Mouse (Mus musculus): ENCODE results near the gene Camta1. TPM values are rescaled to one million over a fixed set of nuclear protein-coding genes. Genes with fewer than 3 reads are reported as not detected.

The Camta1 gene
- polyA plus RNA-seq, 1 experiment, result 1.8 TPM

- no peaks in the 10 kb centered on the region for H3K36me3 ChIP-seq (ENCODE audit: control insufficient read depth)
- no peaks in the 10 kb centered on the region for H3K4me1 ChIP-seq (ENCODE audit: control insufficient read depth)
- no peak for TF ChIP-seq GATA1 (IDR thresholded peaks at IDR 0.05; ENCODE audit: low read length)
- no peak for TF ChIP-seq TAL1 (IDR thresholded peaks at IDR 0.05; ENCODE audit: low read length)
- H3K27me3 ChIP-seq (ENCODE audit: control insufficient read depth), result no peaks in the 10 kb centered on the region
- no peak overlapping the region for H3K4me3 ChIP-seq (replicated peaks)
- peaks cover 19% of the 10 kb centered on the region for H3K9me3 ChIP-seq (ENCODE audit: control insufficient read depth, low read length)
Measured at GRCm38 (mm10) chr4:151483299-151483976, 378.2 kb downstream of the Camta1 start.

- Histone ChIP-seq H3K9me3 (ENCODE audit: control insufficient read depth, low read length) (peaks cover 31% of the 10 kb centered on the region), H3K36me3 (ENCODE audit: control insufficient read depth) (no peaks in the 10 kb centered on the region), H3K4me3 (replicated peaks) (no peak overlapping the region), H3K27me3 (ENCODE audit: control insufficient read depth) (no peaks in the 10 kb centered on the region), H3K4me1 (ENCODE audit: control insufficient read depth) (no peaks in the 10 kb centered on the region)
- TF ChIP-seq TAL1 (IDR thresholded peaks at IDR 0.05; ENCODE audit: low read length) (no peak), GATA1 (IDR thresholded peaks at IDR 0.05; ENCODE audit: low read length) (no peak)
Measured at GRCm38 (mm10) chr4:151480928-151481327, 380.7 kb downstream of the Camta1 start.

- TF ChIP-seq GATA1 (IDR thresholded peaks at IDR 0.05; ENCODE audit: low read length) (no peak), TAL1 (IDR thresholded peaks at IDR 0.05; ENCODE audit: low read length) (no peak)
- no peaks in the 10 kb centered on the region for H3K4me1 ChIP-seq (ENCODE audit: control insufficient read depth)
Measured at GRCm38 (mm10) chr4:151477950-151478349, 383.7 kb downstream of the Camta1 start.

GRCm38 (mm10) chr4:151474895-151475470, 386.7 kb downstream of the Camta1 start:
- TF ChIP-seq GATA1 (IDR thresholded peaks at IDR 0.05; ENCODE audit: low read length) (no peak), TAL1 (IDR thresholded peaks at IDR 0.05; ENCODE audit: low read length) (no peak)
- Histone ChIP-seq H3K27me3 (ENCODE audit: control insufficient read depth) (no peaks in the 10 kb centered on the region), H3K36me3 (ENCODE audit: control insufficient read depth) (no peaks in the 10 kb centered on the region), H3K4me1 (ENCODE audit: control insufficient read depth) (no peaks in the 10 kb centered on the region), H3K4me3 (replicated peaks) (no peak overlapping the region), H3K9me3 (ENCODE audit: control insufficient read depth, low read length) (peaks cover 41% of the 10 kb centered on the region)

More at GRCm38 (mm10) chr4:151477950-151478349, 383.7 kb downstream of the Camta1 start:
- no peak overlapping the region for H3K4me3 ChIP-seq (replicated peaks)
- H3K27me3 ChIP-seq (ENCODE audit: control insufficient read depth), result no peaks in the 10 kb centered on the region
- no peaks in the 10 kb centered on the region for H3K36me3 ChIP-seq (ENCODE audit: control insufficient read depth)
- peaks cover 52% of the 10 kb centered on the region for H3K9me3 ChIP-seq (ENCODE audit: control insufficient read depth, low read length)

GRCm38 (mm10) chr4:151471886-151472285, 389.8 kb downstream of the Camta1 start:
- Histone ChIP-seq H3K4me3 (replicated peaks) (no peak overlapping the region), H3K9me3 (ENCODE audit: control insufficient read depth, low read length) (peaks cover 28% of the 10 kb centered on the region), H3K4me1 (ENCODE audit: control insufficient read depth) (no peaks in the 10 kb centered on the region), H3K27me3 (ENCODE audit: control insufficient read depth) (no peaks in the 10 kb centered on the region), H3K36me3 (ENCODE audit: control insufficient read depth) (no peaks in the 10 kb centered on the region)
- no peak for TF ChIP-seq GATA1 (IDR thresholded peaks at IDR 0.05; ENCODE audit: low read length)
- no peak for TF ChIP-seq TAL1 (IDR thresholded peaks at IDR 0.05; ENCODE audit: low read length)

GRCm38 (mm10) chr4:151468381-151468780, 393.3 kb downstream of the Camta1 start:
- no peaks in the 10 kb centered on the region for H3K36me3 ChIP-seq (ENCODE audit: control insufficient read depth)
- TF ChIP-seq TAL1 (IDR thresholded peaks at IDR 0.05; ENCODE audit: low read length) (no peak), GATA1 (IDR thresholded peaks at IDR 0.05; ENCODE audit: low read length) (no peak)
- H3K9me3 ChIP-seq (ENCODE audit: control insufficient read depth, low read length), result no peaks in the 10 kb centered on the region
- H3K4me1 ChIP-seq (ENCODE audit: control insufficient read depth), result no peaks in the 10 kb centered on the region
- H3K27me3 ChIP-seq (ENCODE audit: control insufficient read depth), result no peaks in the 10 kb centered on the region
- H3K4me3 ChIP-seq (replicated peaks), result no peak overlapping the region

GRCm38 (mm10) chr4:151458686-151459085, 403.0 kb downstream of the Camta1 start:
- H3K4me1 ChIP-seq (ENCODE audit: control insufficient read depth), result no peaks in the 10 kb centered on the region
- H3K27me3 ChIP-seq (ENCODE audit: control insufficient read depth), result no peaks in the 10 kb centered on the region
- no peak for TF ChIP-seq GATA1 (IDR thresholded peaks at IDR 0.05; ENCODE audit: low read length)
- TF ChIP-seq TAL1 (IDR thresholded peaks at IDR 0.05; ENCODE audit: low read length), result no peak
- H3K36me3 ChIP-seq (ENCODE audit: control insufficient read depth), result no peaks in the 10 kb centered on the region
- H3K9me3 ChIP-seq (ENCODE audit: control insufficient read depth, low read length), result no peaks in the 10 kb centered on the region
- H3K4me3 ChIP-seq (replicated peaks), result no peak overlapping the region

GRCm38 (mm10) chr4:151454611-151455010, 407.1 kb downstream of the Camta1 start:
- H3K36me3 ChIP-seq (ENCODE audit: control insufficient read depth), result no peaks in the 10 kb centered on the region
- H3K27me3 ChIP-seq (ENCODE audit: control insufficient read depth), result no peaks in the 10 kb centered on the region
- no peak for TF ChIP-seq GATA1 (IDR thresholded peaks at IDR 0.05; ENCODE audit: low read length)
- no peaks in the 10 kb centered on the region for H3K4me1 ChIP-seq (ENCODE audit: control insufficient read depth)
- no peaks in the 10 kb centered on the region for H3K9me3 ChIP-seq (ENCODE audit: control insufficient read depth, low read length)
- no peak overlapping the region for H3K4me3 ChIP-seq (replicated peaks)

GRCm38 (mm10) chr4:151454065-151454464, 407.6 kb downstream of the Camta1 start:
- Histone ChIP-seq H3K27me3 (ENCODE audit: control insufficient read depth) (no peaks in the 10 kb centered on the region), H3K9me3 (ENCODE audit: control insufficient read depth, low read length) (no peaks in the 10 kb centered on the region), H3K4me3 (replicated peaks) (no peak overlapping the region), H3K4me1 (ENCODE audit: control insufficient read depth) (no peaks in the 10 kb centered on the region), H3K36me3 (ENCODE audit: control insufficient read depth) (no peaks in the 10 kb centered on the region)
- TF ChIP-seq TAL1 (IDR thresholded peaks at IDR 0.05; ENCODE audit: low read length) (no peak), GATA1 (IDR thresholded peaks at IDR 0.05; ENCODE audit: low read length) (no peak)
